Mouse (Mus musculus) intestine, embryonic 15.5 days (tissue): ENCODE measurements around the gene Dlst. TPM values are rescaled to one million over a fixed set of nuclear protein-coding genes. Genes with fewer than 3 reads are reported as not detected.
A peak's percentile ranks its signal among the peaks of the same experiment; 100 is the strongest.
"Not testable (repeated sequence)": the region's sequence is repeated elsewhere in the genome, so short reads cannot be mapped to it uniquely, and the experiment has no call there.

Experiments used
- ATAC-seq: fragments of 200-750 bp; cut with Nextera tagmentation; 2 replicates; pipeline ENCODE4 v1.8.0; 2017; ENCODE audit warnings: moderate TSS enrichment, moderate library complexity
- H3K27ac ChIP-seq: fragments of 300-500 bp; sonication (generic); 2 replicates; pipeline ENCODE4 v1.5.1; 2015; ENCODE audit warnings: mild to moderate bottlenecking, inconsistent platforms
- H3K27me3 ChIP-seq: fragments of 300-500 bp; sonication (generic); replicated peaks from 2 replicates; pipeline ENCODE4 v1.6.1; 2015; ENCODE audit warnings: inconsistent platforms
- H3K36me3 ChIP-seq: fragments of 300-500 bp; sonication (generic); 2 replicates; pipeline ENCODE4 v1.6.1; 2015; ENCODE audit warnings: inconsistent platforms
- H3K4me1 ChIP-seq: fragments of 300-500 bp; sonication (generic); replicated peaks from 2 replicates; pipeline ENCODE4 v1.6.1; 2015; ENCODE audit warnings: inconsistent platforms
- H3K4me2 ChIP-seq: fragments of 300-500 bp; sonication (generic); replicated peaks from 2 replicates; pipeline ENCODE4 v1.6.1; 2015; ENCODE audit warnings: mild to moderate bottlenecking, inconsistent platforms
- H3K4me3 ChIP-seq: fragments of 300-500 bp; sonication (generic); replicated peaks from 2 replicates; pipeline ENCODE4 v1.5.1; 2015; ENCODE audit warnings: inconsistent platforms
- H3K9ac ChIP-seq: fragments of 300-500 bp; sonication (generic); 2 replicates; pipeline ENCODE4 v1.6.1; 2015; ENCODE audit warnings: inconsistent platforms
- H3K9me3 ChIP-seq: fragments of 300-500 bp; sonication (generic); 2 replicates; pipeline ENCODE4 v1.6.1; 2016; ENCODE audit warnings: inconsistent platforms
- WGBS: fragments of 180-500 bp; shearing (Covaris S2); methylation state at CpG from one replicate; pipeline ENCODE4 v1.1.7; 2015; 5-methylcytosine and 5-hydroxymethylcytosine counted together
- polyA plus RNA-seq: library from polyadenylated mRNA; unstranded; fragments of >200 nt; fragmentation: Nextera tagmentation; extraction: Ambion mirVana; gene quantifications from 2 replicates; pipeline ENCODE4 v1.2.1, GENCODE M21; 2015

Dlst gene
- polyA plus RNA-seq, 1 experiment from 2014 or later = 117 TPM

DNA sequence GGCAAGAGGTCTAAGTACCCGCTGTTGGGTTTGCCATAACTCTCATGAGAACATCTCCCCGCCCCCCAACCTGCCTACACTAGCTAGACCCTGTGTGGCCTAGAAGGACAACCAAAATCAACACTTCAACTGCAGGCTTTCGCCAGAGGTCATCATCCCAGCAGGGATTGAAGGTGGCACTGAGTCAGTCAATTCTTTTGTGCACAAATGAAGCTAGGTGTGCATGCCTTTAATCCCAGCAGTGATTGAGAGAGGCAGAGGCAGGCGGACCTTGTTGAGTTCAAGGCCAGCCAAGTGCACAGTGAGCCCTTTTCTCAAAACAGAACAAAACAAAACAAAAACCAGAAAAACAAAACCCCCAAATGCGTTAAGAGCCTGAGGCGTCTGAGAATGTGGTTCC is 30.5 kb downstream of the Dlst start:
- no peak for ATAC-seq
- H3K9me3 ChIP-seq = no peaks in the 10 kb centered on the region
- no peaks in the 10 kb centered on the region for H3K36me3 ChIP-seq
- WGBS = 84% methylated on average over 6 of the region's 6 CpGs
- H3K4me1 ChIP-seq = 0 out of 2 replicates have a peak, but pooled peaks cover 4% of the 10 kb centered on the region
- no peak overlapping the region for H3K9ac ChIP-seq
- H3K27ac ChIP-seq = no peak overlapping the region
- H3K4me2 ChIP-seq = no peak overlapping the region
- no peaks in the 10 kb centered on the region for H3K27me3 ChIP-seq
- H3K4me3 ChIP-seq = no peak overlapping the region

DNA sequence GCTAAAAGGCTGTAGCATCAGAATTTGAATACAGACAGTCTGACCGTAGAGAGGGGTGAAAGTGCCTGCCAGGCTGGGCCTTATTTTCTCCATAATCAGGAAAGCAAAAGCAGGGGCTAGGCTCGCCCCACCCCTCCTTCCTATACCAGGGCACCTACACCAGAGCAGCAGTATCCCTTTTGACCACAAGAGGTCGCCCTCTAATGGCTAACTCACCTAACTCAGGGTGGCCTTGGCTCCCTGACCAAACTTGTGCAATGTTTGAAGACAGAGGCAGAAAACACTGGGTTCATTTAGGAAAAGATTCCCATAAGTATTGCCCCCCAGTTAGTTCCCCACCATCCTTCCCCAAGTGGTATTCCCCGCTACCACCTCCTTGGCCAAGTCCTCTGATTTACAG is 32.2 kb downstream of the Dlst start:
- H3K4me2 ChIP-seq = no peak overlapping the region
- H3K9ac ChIP-seq = no peak overlapping the region
- ATAC-seq = no peak
- WGBS = 17% methylated on average over 4 of the region's 4 CpGs
- H3K9me3 ChIP-seq = no peaks in the 10 kb centered on the region
- H3K27me3 ChIP-seq = no peaks in the 10 kb centered on the region
- no peaks in the 10 kb centered on the region for H3K36me3 ChIP-seq
- H3K4me3 ChIP-seq = no peak overlapping the region
- 0 out of 2 replicates have a peak, but pooled peaks cover 2% of the 10 kb centered on the region for H3K4me1 ChIP-seq
- H3K27ac ChIP-seq = no peak overlapping the region

DNA sequence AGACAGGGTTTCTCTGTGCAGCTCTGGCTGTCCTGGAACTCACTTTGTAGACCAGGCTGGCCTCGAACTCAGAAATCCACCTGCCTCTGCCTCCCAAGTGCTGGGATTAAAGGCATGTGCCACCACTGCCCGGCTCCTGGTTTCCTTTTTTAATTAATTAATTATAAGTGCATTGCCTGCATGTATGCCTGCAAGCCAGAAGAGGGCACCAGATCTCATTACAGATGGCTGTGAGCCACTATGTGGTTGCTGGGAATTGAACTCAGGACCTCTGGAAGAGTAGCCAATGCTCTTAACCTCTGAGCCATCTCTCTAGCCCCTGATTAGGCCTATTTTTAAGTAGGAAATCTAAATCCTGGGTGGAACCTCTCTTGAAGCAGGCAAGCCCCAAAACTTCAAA is 33.6 kb downstream of the Dlst start:
- not testable (repeated sequence) for H3K4me2 ChIP-seq, H3K4me3 ChIP-seq, H3K27me3 ChIP-seq, H3K27ac ChIP-seq, H3K9ac ChIP-seq, H3K36me3 ChIP-seq, H3K4me1 ChIP-seq, H3K9me3 ChIP-seq, ATAC-seq
- WGBS = 62% methylated on average over 2 of the region's 2 CpGs

DNA sequence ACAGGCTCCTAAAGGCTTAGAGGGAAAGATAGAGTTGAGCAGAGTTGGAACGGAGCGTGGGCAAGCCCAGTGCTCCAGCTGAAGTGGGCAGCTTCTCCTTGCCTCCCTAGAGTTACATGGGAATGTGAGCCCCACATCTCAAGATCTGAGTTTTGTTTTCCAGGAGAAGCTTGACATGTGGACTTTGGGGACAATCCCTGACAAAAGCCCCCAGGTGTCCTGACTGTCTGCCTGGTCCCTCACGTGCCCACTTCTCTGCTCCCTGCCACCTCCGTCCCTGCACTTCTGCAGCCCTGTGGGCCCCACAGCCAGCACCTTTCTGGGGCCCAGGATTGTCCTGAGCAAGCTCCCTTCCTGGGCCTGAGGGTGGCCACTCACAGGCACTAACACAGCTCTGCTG is 34.2 kb downstream of the Dlst start:
- no peak for ATAC-seq
- Histone ChIP-seq H3K27ac (no peak overlapping the region), H3K4me1 (0 out of 2 replicates have a peak, but pooled peaks cover 2% of the 10 kb centered on the region), H3K4me3 (no peak overlapping the region), H3K4me2 (no peak overlapping the region), H3K9ac (no peak overlapping the region), H3K36me3 (no peaks in the 10 kb centered on the region), H3K9me3 (no peaks in the 10 kb centered on the region), H3K27me3 (no peaks in the 10 kb centered on the region)
- 93% methylated on average over 4 of the region's 4 CpGs for WGBS

DNA sequence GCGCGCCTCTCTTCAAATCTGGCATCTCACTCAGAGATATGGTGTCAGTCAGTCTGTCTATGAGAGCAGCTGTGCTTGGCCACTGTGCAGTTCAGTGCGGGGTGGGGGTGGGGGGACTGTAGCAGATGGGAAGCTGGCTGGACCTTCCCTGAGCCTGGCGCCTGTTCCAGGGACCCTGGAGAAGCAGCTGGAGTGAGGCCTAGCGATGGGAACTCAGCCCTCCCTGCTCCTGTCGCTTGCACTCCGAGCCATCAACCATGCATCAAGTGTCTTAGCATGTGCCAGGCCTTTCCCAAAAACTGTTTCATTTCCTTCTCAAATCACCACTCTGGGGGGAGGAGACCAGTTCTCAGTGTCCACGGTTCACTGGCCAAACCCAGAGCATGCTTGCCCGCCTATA is 35.0 kb downstream of the Dlst start:
- no peaks in the 10 kb centered on the region for H3K9me3 ChIP-seq
- peak; percentile 60 for ATAC-seq
- H3K27ac ChIP-seq = peak overlapping the region; percentile 20
- 0 out of 2 replicates have a peak, but pooled peaks cover 2% of the 10 kb centered on the region for H3K27me3 ChIP-seq
- H3K4me3 ChIP-seq = no peak overlapping the region
- no peaks in the 10 kb centered on the region for H3K36me3 ChIP-seq
- no peak overlapping the region for H3K4me2 ChIP-seq
- H3K4me1 ChIP-seq = 0 out of 2 replicates have a peak, but pooled peaks cover 3% of the 10 kb centered on the region
- H3K9ac ChIP-seq = no peak overlapping the region
- 54% methylated on average over 9 of the region's 9 CpGs for WGBS

DNA sequence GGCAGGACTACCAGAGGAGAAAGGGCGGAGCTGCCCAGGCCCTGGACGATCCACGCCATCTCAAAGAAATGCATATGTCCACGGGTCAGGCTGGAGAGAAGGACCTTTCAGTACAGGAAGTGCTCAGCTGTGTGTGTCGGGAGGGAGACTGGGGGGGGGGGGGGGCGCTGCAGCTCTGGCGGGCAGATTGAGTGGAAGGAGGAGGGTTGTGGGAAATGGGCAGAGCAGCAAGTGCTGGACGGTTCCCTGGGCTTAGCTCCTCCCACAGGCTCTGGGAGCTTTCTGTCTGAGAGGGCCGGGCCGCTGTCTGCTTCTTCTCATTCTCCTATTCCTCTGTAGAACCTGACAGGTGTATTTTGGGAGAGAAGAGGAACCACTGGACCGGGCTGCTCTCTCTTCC is 35.7 kb downstream of the Dlst start:
- peak; percentile 57 for ATAC-seq
- Histone ChIP-seq H3K36me3 (no peaks in the 10 kb centered on the region), H3K4me1 (0 out of 2 replicates have a peak, but pooled peaks cover 10% of the 10 kb centered on the region), H3K4me2 (no peak overlapping the region), H3K27me3 (0 out of 2 replicates have a peak, but pooled peaks cover 5% of the 10 kb centered on the region), H3K9ac (no peak overlapping the region), H3K4me3 (no peak overlapping the region), H3K9me3 (no peaks in the 10 kb centered on the region), H3K27ac (peak overlapping the region; percentile 20; the same call in 1 of the 2 replicates)
- WGBS = 25% methylated on average over 9 of the region's 11 CpGs

DNA sequence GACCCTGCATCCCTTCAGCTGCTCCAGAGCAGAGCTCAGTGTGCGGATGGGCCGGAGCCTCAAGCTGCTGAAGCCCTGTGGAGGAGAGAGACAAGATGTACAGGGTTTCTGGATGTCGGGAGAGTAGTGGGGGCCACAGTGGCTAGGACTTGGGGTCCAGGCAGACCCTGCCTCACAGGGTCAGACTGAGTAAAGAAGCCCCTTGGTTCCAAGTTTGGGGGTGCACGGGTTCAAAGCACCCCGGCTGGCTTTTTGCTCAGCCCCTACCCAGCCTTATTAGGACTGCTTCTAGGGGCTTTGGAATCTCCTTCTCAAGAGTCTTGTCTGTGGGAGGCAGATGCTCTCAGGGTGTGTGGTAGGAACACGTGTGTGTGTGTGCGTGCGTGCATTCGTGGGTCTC is 36.2 kb downstream of the Dlst start:
- H3K27ac ChIP-seq = no peak overlapping the region
- no peak overlapping the region for H3K9ac ChIP-seq
- 75% methylated on average over 9 of the region's 9 CpGs for WGBS
- no peaks in the 10 kb centered on the region for H3K36me3 ChIP-seq
- no peak overlapping the region for H3K4me2 ChIP-seq
- H3K9me3 ChIP-seq = no peaks in the 10 kb centered on the region
- 0 out of 2 replicates have a peak, but pooled peaks cover 10% of the 10 kb centered on the region for H3K4me1 ChIP-seq
- 0 out of 2 replicates have a peak, but pooled peaks cover 8% of the 10 kb centered on the region for H3K27me3 ChIP-seq
- ATAC-seq = no peak
- no peak overlapping the region for H3K4me3 ChIP-seq

DNA sequence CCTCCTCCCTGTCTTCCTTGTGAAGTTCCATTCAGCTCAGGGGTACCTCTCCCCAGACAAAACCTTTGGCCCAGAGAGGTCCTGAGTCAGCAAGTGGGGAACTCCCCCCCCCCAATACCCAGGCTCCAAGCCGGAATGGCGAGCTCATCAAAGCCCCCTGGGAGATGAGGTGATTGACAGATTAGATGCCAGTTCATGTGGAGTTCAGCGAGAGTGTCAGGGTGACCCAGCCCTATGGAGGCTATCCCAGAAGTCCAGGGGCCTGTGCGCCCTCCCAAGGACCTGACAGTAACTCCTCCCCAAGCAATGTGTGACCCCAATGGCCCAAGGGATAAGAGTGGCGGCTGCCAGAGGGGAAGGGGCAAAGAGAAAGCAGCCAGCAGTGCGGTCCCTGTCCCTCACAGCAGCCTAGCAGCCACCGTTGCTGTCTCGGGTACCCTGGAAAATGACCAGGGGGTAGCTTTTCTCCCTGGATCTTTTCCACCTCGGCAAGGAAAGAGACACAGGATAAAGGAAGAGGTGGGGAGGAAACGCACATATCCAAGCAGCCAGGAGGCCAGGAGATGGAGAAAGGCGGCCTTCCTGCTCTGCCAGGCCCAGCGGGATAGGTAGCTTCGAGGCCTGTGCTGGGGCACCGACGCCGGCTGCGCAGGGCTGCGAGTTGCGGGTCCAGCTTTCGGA is 39.8 kb downstream of the Dlst start:
- peak overlapping the region; percentile 29 for H3K4me3 ChIP-seq
- H3K4me2 ChIP-seq = peak overlapping the region; percentile 59
- WGBS = 16% methylated on average over 20 of the region's 20 CpGs
- ATAC-seq = 0 out of 2 replicates have a peak, but pooled peaks have one; percentile 14
- no peaks in the 10 kb centered on the region for H3K36me3 ChIP-seq
- H3K27ac ChIP-seq = no peak overlapping the region
- 0 out of 2 replicates have a peak, but pooled peaks cover 7% of the 10 kb centered on the region for H3K4me1 ChIP-seq
- 0 out of 2 replicates have a peak overlapping the region, but pooled peaks have one; percentile 15 for H3K9ac ChIP-seq
- no peaks in the 10 kb centered on the region for H3K9me3 ChIP-seq
- H3K27me3 ChIP-seq = 0 out of 2 replicates have a peak, but pooled peaks cover 8% of the 10 kb centered on the region

DNA sequence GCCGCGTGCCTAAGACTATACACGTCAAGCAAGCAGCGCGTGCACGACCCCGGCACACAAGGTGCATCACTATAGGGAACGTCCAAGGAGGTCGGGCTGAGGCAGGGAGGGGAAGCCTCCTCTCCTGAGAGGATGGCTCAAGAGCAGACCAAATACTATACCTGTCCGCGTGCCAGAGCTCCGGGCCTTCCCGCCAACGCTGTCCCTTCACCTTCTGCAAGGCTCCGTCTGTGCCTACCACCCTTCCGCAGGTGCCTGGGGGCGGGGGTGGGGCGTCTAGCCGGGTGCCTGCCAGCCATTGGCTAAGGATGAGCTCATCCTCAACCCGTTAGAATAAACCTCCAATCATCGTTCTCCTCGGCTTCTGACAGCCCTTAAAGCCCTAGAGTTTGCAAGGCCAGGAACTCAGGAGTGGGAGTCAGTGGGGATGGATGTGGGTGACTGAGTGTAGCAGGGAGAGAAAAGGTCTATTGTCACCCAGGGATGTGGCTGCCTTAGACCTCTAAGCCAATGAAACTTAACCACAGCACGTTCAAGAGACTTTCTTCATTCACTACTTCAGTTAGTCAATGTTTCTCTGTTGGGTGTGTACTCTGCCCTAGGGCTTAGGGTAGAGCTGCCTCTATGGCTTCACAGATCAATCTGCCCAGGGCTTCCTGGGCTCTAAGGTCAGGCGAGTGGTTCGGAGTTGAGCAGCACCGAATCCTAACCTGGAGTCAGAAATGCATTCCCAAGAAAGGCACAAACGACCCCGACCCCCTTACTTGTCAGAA is 40.6 kb downstream of the Dlst start, which contains the start of gene Rps6kl1:
TSS of gene Rps6kl1 (minus strand) at position 263 of the 773 bp plus-strand sequence.
- 13% methylated on average over 28 of the region's 28 CpGs for WGBS
- H3K4me1 ChIP-seq = 0 out of 2 replicates have a peak, but pooled peaks cover 7% of the 10 kb centered on the region
- H3K9ac ChIP-seq = 0 out of 2 replicates have a peak within 1 kb of the TSS, but pooled peaks have one; percentile 15
- H3K4me3 ChIP-seq = peak within 1 kb of the TSS; percentile 29
- H3K4me2 ChIP-seq = peak within 1 kb of the TSS; percentile 59
- ATAC-seq = peak; percentile 80
- no peak within 1 kb of the TSS for H3K27ac ChIP-seq
- H3K36me3 ChIP-seq = no peaks in the 10 kb centered on the region
- H3K27me3 ChIP-seq = 0 out of 2 replicates have a peak, but pooled peaks cover 8% of the 10 kb centered on the region
- no peaks in the 10 kb centered on the region for H3K9me3 ChIP-seq

DNA sequence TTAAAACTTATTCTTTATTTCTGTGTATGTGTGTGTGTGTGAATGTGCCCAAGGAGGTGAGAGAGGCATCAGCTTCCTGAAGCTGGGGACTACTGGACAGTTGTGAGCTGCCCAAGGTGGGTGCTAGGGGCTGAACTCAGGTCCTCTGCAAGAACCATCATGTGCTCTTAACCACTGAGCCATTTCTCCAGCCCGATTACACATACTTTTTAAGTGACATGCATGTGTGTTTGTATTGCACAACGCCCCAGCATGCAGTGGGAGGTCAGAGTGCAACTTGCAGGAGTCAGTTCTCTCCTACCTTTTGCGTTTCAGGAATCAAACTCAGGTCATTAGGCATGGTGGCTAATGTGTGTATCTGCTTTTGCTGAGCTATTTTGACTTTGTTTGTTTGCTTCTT is 42.4 kb downstream of the Dlst start:
- Histone ChIP-seq H3K4me3 (no peak overlapping the region), H3K9me3 (no peaks in the 10 kb centered on the region), H3K36me3 (no peaks in the 10 kb centered on the region), H3K27me3 (0 out of 2 replicates have a peak, but pooled peaks cover 8% of the 10 kb centered on the region), H3K9ac (no peak overlapping the region), H3K27ac (no peak overlapping the region), H3K4me2 (no peak overlapping the region), H3K4me1 (0 out of 2 replicates have a peak, but pooled peaks cover 7% of the 10 kb centered on the region)
- ATAC-seq = no peak; the same call in 1 of the 2 replicates
- WGBS = 63% methylated on average over 3 of the region's 3 CpGs

DNA sequence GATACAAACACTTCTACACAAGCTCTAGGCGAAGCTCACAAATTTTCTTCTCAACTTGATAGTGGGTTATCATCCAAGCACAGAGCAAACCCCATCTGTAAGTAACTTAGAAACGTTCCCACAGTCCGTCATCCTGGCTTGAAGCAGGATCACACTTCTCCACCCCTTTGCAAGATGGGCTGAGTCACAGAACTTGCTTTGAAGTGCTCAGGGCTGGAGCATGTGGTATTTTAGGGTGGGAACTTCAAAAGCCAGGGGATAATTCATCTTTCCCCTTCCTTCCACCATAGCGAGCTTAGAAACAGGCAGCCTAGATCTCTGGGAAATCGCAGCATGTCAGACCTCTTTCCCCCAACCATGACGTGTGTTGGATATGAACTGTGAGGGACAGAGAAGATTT is 45.7 kb downstream of the Dlst start:
- H3K9me3 ChIP-seq = no peaks in the 10 kb centered on the region
- H3K27ac ChIP-seq = no peak overlapping the region; the same call in 1 of the 2 replicates
- peaks cover 7% of the 10 kb centered on the region; the same call in 1 of the 2 replicates for H3K4me1 ChIP-seq
- peak; percentile 34; the same call in 1 of the 2 replicates for ATAC-seq
- H3K4me2 ChIP-seq = no peak overlapping the region
- no peak overlapping the region for H3K9ac ChIP-seq
- no peaks in the 10 kb centered on the region for H3K36me3 ChIP-seq
- 22% methylated on average over 6 of the region's 6 CpGs for WGBS
- no peak overlapping the region for H3K4me3 ChIP-seq
- H3K27me3 ChIP-seq = 0 out of 2 replicates have a peak, but pooled peaks cover 3% of the 10 kb centered on the region
